Mouse (Mus musculus) intestine, postnatal 0 days (tissue): ENCODE data around the gene Wdr53. TPM values are rescaled to one million over a fixed set of nuclear protein-coding genes. Genes with fewer than 3 reads are reported as not detected.
"Not testable (repeated sequence)": the region's sequence is repeated elsewhere in the genome, so short reads cannot be mapped to it uniquely, and the experiment has no call there.

ENCODE experiments used
- ATAC-seq: fragments of 200-750 bp; cut with Nextera tagmentation; 2 replicates; pipeline ENCODE4 v1.8.0; 2017; ENCODE audit warnings: mild to moderate bottlenecking, moderate TSS enrichment, moderate library complexity
- H3K27ac ChIP-seq: fragments of 300-500 bp; sonication (generic); 2 replicates; pipeline ENCODE4 v1.5.1; 2014; ENCODE audit warnings: mild to moderate bottlenecking, low read depth, low read length, moderate library complexity
- H3K27me3 ChIP-seq: fragments of 300-500 bp; sonication (generic); replicated peaks from 2 replicates; pipeline ENCODE4 v1.6.1; 2014; ENCODE audit warnings: low read length, mixed read lengths; ENCODE audit not compliant: control insufficient read depth, insufficient read depth
- H3K36me3 ChIP-seq: fragments of 300-500 bp; sonication (generic); 2 replicates; pipeline ENCODE4 v1.6.1; 2014; ENCODE audit warnings: mild to moderate bottlenecking, moderate library complexity; ENCODE audit not compliant: control insufficient read depth, insufficient read depth
- H3K4me1 ChIP-seq: fragments of 300-500 bp; sonication (generic); replicated peaks from 2 replicates; pipeline ENCODE4 v1.6.1; 2014; ENCODE audit warnings: antibody characterized with exemption, low read length, mixed read lengths; ENCODE audit not compliant: control insufficient read depth, insufficient read depth
- H3K4me2 ChIP-seq: fragments of 300-500 bp; sonication (generic); replicated peaks from 2 replicates; pipeline ENCODE4 v1.6.1; 2014; ENCODE audit warnings: low read depth, mild to moderate bottlenecking, moderate library complexity
- H3K4me3 ChIP-seq: fragments of 300-500 bp; sonication (generic); 2 replicates; pipeline ENCODE4 v1.5.1; 2014; ENCODE audit warnings: low read depth, low read length
- H3K9ac ChIP-seq: fragments of 300-500 bp; sonication (generic); 2 replicates; pipeline ENCODE4 v1.6.1; 2014; ENCODE audit warnings: mild to moderate bottlenecking, low read depth, low read length
- H3K9me3 ChIP-seq: fragments of 300-500 bp; sonication (generic); 2 replicates; pipeline ENCODE4 v1.6.1; 2016; ENCODE audit warnings: mixed run types; ENCODE audit not compliant: control insufficient read depth
- CTCF ChIP-seq: sonication (generic); IDR thresholded peaks from 2 replicates; pipeline ENCODE4 v1.5.1; 2016; ENCODE audit warnings: low read depth, mild to moderate bottlenecking, control low read depth, antibody characterized with exemption, moderate library complexity
- WGBS: fragments of 180-500 bp; shearing (Covaris S2); extraction: QIAGEN DNeasy Blood & Tissue Kit; methylation state at CpG from one replicate; pipeline ENCODE4 v1.1.7; 2014; 5-methylcytosine and 5-hydroxymethylcytosine counted together
- polyA plus RNA-seq: library from polyadenylated mRNA; unstranded; fragments of >200 nt; fragmentation: Nextera tagmentation; extraction: Ambion mirVana; gene quantifications from 2 replicates; pipeline ENCODE4 v1.2.1, GENCODE M21; 2015

Wdr53 gene
- polyA plus RNA-seq, 1 experiment from 2014 or later = 10.7 TPM

- Histone ChIP-seq H3K4me2 (no peak overlapping the region), H3K4me1 (no peaks in the 10 kb centered on the region), H3K27me3 (no peaks in the 10 kb centered on the region), H3K9ac (no peak overlapping the region), H3K27ac (no peak overlapping the region), H3K4me3 (no peak overlapping the region), H3K36me3 (no peaks in the 10 kb centered on the region), H3K9me3 (no peaks in the 10 kb centered on the region)
- no peak for ATAC-seq
- no peak for TF ChIP-seq CTCF
- WGBS = 73% methylated on average over 17 of the region's 17 CpGs
These were observed 32.0 kb upstream of the Wdr53 start for GRCm38 (mm10) chr16:32214804-32215576.

DNA sequence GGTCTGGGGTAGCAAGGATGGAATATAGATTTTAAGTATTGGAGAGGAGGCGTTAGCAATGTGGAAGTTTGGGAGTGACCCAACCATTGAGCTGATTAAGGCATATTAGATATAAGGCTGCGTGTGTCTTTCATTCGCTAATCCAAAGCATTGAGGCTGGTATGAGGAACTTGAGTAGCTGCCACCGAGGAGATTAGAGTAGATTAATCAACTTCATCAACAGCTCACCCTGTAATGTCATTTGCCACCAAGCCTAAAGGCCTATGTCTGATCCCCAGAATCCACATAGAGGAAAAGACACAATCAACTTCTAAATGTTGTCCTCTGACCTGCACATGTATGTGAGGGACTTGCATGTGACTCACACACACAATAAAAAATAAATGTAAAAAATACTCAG, 25.2 kb upstream of the Wdr53 start:
- Histone ChIP-seq H3K9me3 (no peaks in the 10 kb centered on the region), H3K4me3 (no peak overlapping the region), H3K4me2 (no peak overlapping the region), H3K27ac (no peak overlapping the region), H3K36me3 (no peaks in the 10 kb centered on the region), H3K9ac (no peak overlapping the region), H3K4me1 (no peaks in the 10 kb centered on the region), H3K27me3 (no peaks in the 10 kb centered on the region)
- no peak for TF ChIP-seq CTCF
- ATAC-seq = no peak
- 75% methylated on average over 4 of the region's 4 CpGs for WGBS

- Histone ChIP-seq H3K27me3 (no peaks in the 10 kb centered on the region), H3K4me2 (no peak overlapping the region), H3K9me3 (no peaks in the 10 kb centered on the region), H3K4me3 (no peak overlapping the region), H3K4me1 (no peaks in the 10 kb centered on the region), H3K27ac (no peak overlapping the region), H3K36me3 (no peaks in the 10 kb centered on the region), H3K9ac (no peak overlapping the region)
- no peak for ATAC-seq
- TF ChIP-seq CTCF = no peak
These were observed 24.6 kb upstream of the Wdr53 start for GRCm38 (mm10) chr16:32222399-32222798.

- H3K4me2 ChIP-seq, ATAC-seq, H3K4me3 ChIP-seq, H3K9me3 ChIP-seq, H3K27me3 ChIP-seq, H3K9ac ChIP-seq, H3K27ac ChIP-seq, H3K4me1 ChIP-seq: not testable (repeated sequence)
- peaks cover 23% of the 10 kb centered on the region for H3K36me3 ChIP-seq
- WGBS = 86% methylated on average over 3 of the region's 3 CpGs
These were observed 15.0 kb upstream of the Wdr53 start for GRCm38 (mm10) chr16:32232050-32232449.

GRCm38 (mm10) chr16:32237930-32238680, 8.9 kb upstream of the Wdr53 start:
- no peak for ATAC-seq
- H3K9me3 ChIP-seq = no peaks in the 10 kb centered on the region
- no peak overlapping the region for H3K9ac ChIP-seq
- H3K27ac ChIP-seq = no peak overlapping the region
- H3K4me2 ChIP-seq = no peak overlapping the region
- TF ChIP-seq CTCF = no peak
- no peaks in the 10 kb centered on the region for H3K4me1 ChIP-seq
- H3K36me3 ChIP-seq = peaks cover 32% of the 10 kb centered on the region
- WGBS = 92% methylated on average over 19 of the region's 19 CpGs
- no peak overlapping the region for H3K4me3 ChIP-seq
- H3K27me3 ChIP-seq = no peaks in the 10 kb centered on the region

DNA sequence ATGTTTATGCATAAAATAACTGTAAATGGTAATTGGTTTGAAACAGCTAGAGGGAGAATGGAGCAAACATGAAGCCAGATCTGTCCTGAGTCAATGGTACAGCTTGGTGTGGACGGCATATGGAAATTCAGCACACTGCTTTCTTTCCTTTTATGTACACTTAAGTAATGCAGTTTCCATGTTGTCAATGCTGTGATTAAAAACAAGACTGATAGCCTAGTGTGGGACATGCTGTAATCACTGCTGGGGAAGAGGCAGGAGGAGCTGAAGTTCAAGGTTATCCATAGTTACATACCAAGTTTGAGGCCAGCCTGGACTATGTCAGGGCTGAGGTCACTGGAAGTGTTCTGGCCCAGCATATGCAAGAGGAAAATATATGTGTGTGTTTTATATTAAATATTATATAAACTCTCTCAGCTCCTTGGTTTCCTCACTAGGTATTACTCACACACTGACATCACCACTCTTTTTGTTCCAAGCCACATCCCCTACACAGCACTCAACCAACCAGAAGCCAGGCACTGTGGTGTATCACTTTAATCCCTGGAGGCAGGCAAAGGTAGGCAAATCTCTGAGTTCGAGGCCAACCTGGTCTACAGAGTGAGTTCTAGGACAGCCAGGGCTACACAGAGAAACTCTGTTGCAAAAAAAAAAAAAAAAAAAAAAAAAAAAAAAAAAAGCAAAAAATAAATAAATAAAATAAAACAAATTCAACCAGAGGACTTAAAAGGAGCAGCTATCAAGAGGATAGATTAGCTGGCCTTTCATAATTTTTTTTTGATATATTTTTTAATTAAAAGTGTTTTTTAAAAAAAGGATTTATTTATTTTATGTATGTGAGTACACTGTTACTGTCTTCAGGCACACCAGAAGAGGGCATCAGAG, 7.4 kb upstream of the Wdr53 start:
- no peak overlapping the region for H3K4me2 ChIP-seq
- H3K36me3 ChIP-seq = peaks cover 20% of the 10 kb centered on the region
- H3K27ac ChIP-seq = no peak overlapping the region
- H3K4me1 ChIP-seq = no peaks in the 10 kb centered on the region
- 81% methylated on average over 2 of the region's 2 CpGs for WGBS
- ATAC-seq = no peak
- no peaks in the 10 kb centered on the region for H3K9me3 ChIP-seq
- no peak overlapping the region for H3K4me3 ChIP-seq
- TF ChIP-seq CTCF = no peak
- H3K27me3 ChIP-seq = no peaks in the 10 kb centered on the region
- H3K9ac ChIP-seq = no peak overlapping the region
